Mouse (Mus musculus) embryonic facial prominence, embryonic 12.5 days (tissue): Measurements from ENCODE around the gene Dlgap1. TPM values are rescaled to one million over a fixed set of nuclear protein-coding genes. Genes with fewer than 3 reads are reported as not detected.
"Not testable (repeated sequence)": the region's sequence is repeated elsewhere in the genome, so short reads cannot be mapped to it uniquely, and the experiment has no call there.

ENCODE experiments used
- ATAC-seq: fragments of 200-750 bp; cut with Nextera tagmentation; 2 replicates; pipeline ENCODE4 v1.8.0; 2017; ENCODE audit not compliant: insufficient number of reproducible peaks, insufficient read depth, low FRiP score, low TSS enrichment
- H3K27ac ChIP-seq: fragments of 300-500 bp; sonication (generic); 2 replicates; pipeline ENCODE4 v1.5.1; 2016; ENCODE audit warnings: mild to moderate bottlenecking
- H3K27me3 ChIP-seq: fragments of 300-500 bp; sonication (generic); 2 replicates; pipeline ENCODE4 v1.6.1; 2016; ENCODE audit warnings: mild to moderate bottlenecking, moderate library complexity
- H3K36me3 ChIP-seq: fragments of 300-500 bp; sonication (generic); 2 replicates; pipeline ENCODE4 v1.6.1; 2016; ENCODE audit warnings: mild to moderate bottlenecking
- H3K4me1 ChIP-seq: fragments of 300-500 bp; sonication (generic); 2 replicates; pipeline ENCODE4 v1.6.1; 2016
- H3K4me2 ChIP-seq: fragments of 300-500 bp; sonication (generic); replicated peaks from 2 replicates; pipeline ENCODE4 v1.6.1; 2016; ENCODE audit warnings: mild to moderate bottlenecking, moderate library complexity
- H3K4me3 ChIP-seq: fragments of 300-500 bp; sonication (generic); 2 replicates; pipeline ENCODE4 v1.5.1; 2016; ENCODE audit warnings: mild to moderate bottlenecking
- H3K9ac ChIP-seq: fragments of 300-500 bp; sonication (generic); 2 replicates; pipeline ENCODE4 v1.6.1; 2016; ENCODE audit warnings: mild to moderate bottlenecking, moderate library complexity
- H3K9me3 ChIP-seq: fragments of 300-500 bp; sonication (generic); 2 replicates; pipeline ENCODE4 v1.6.1; 2016; ENCODE audit warnings: mild to moderate bottlenecking, moderate library complexity
- WGBS: fragments of 180-500 bp; shearing (Covaris S2); methylation state at CpG from one replicate; pipeline ENCODE4 v1.1.7; 2016; 5-methylcytosine and 5-hydroxymethylcytosine counted together
- polyA plus RNA-seq: library from polyadenylated mRNA; unstranded; fragments of >200 nt; fragmentation: Nextera tagmentation; extraction: Ambion mirVana; gene quantifications from 2 replicates; pipeline ENCODE4 v1.2.1, GENCODE M21; 2016

Dlgap1 gene
- polyA plus RNA-seq, 1 experiment from 2014 or later: 6.0 TPM

- no peaks in the 10 kb centered on the region for H3K9me3 ChIP-seq
- no peak overlapping the region for H3K4me3 ChIP-seq
- ATAC-seq: no peak
- H3K36me3 ChIP-seq: no peaks in the 10 kb centered on the region
- H3K4me2 ChIP-seq: no peak overlapping the region
- H3K27me3 ChIP-seq: no peaks in the 10 kb centered on the region
- no peak overlapping the region for H3K9ac ChIP-seq
- 92% methylated on average over 4 of the region's 4 CpGs for WGBS
- H3K4me1 ChIP-seq: no peaks in the 10 kb centered on the region
- H3K27ac ChIP-seq: no peak overlapping the region
These were observed 581.9 kb downstream of the Dlgap1 start for GRCm38 (mm10) chr17:70550793-70551192.

GRCm38 (mm10) chr17:70561547-70561946 lies 592.7 kb downstream of the Dlgap1 start:
- Histone ChIP-seq H3K4me3 (no peak overlapping the region), H3K4me1 (no peaks in the 10 kb centered on the region), H3K4me2 (0 out of 2 replicates have a peak overlapping the region, but pooled peaks have one; percentile 13), H3K9me3 (no peaks in the 10 kb centered on the region), H3K36me3 (no peaks in the 10 kb centered on the region), H3K27ac (no peak overlapping the region), H3K27me3 (no peaks in the 10 kb centered on the region), H3K9ac (no peak overlapping the region)
- WGBS: 40% methylated on average over 7 of the region's 7 CpGs
- ATAC-seq: no peak

- H3K4me1 ChIP-seq: no peaks in the 10 kb centered on the region
- no peak overlapping the region for H3K4me2 ChIP-seq
- no peaks in the 10 kb centered on the region for H3K27me3 ChIP-seq
- H3K27ac ChIP-seq: no peak overlapping the region
- no peak overlapping the region for H3K9ac ChIP-seq
- ATAC-seq: no peak
- no peaks in the 10 kb centered on the region for H3K36me3 ChIP-seq
- WGBS: 88% methylated on average over 5 of the region's 5 CpGs
- no peak overlapping the region for H3K4me3 ChIP-seq
- no peaks in the 10 kb centered on the region for H3K9me3 ChIP-seq
These were observed 602.0 kb downstream of the Dlgap1 start for GRCm38 (mm10) chr17:70570848-70571247.

GRCm38 (mm10) chr17:70583042-70583441 lies 614.2 kb downstream of the Dlgap1 start:
- H3K27ac ChIP-seq: no peak overlapping the region
- H3K4me1 ChIP-seq: no peaks in the 10 kb centered on the region
- WGBS: 66% methylated on average over 8 of the region's 8 CpGs
- no peak overlapping the region for H3K9ac ChIP-seq
- no peak overlapping the region for H3K4me2 ChIP-seq
- H3K4me3 ChIP-seq: no peak overlapping the region
- no peak for ATAC-seq
- H3K27me3 ChIP-seq: no peaks in the 10 kb centered on the region
- H3K9me3 ChIP-seq: no peaks in the 10 kb centered on the region
- no peaks in the 10 kb centered on the region for H3K36me3 ChIP-seq

- Histone ChIP-seq H3K27ac (no peak overlapping the region), H3K36me3 (no peaks in the 10 kb centered on the region), H3K9me3 (no peaks in the 10 kb centered on the region), H3K9ac (no peak overlapping the region), H3K4me1 (no peaks in the 10 kb centered on the region), H3K4me3 (no peak overlapping the region), H3K4me2 (no peak overlapping the region), H3K27me3 (no peaks in the 10 kb centered on the region)
- WGBS: 83% methylated on average over 13 of the region's 13 CpGs
- ATAC-seq: no peak
These were observed 618.0 kb downstream of the Dlgap1 start for GRCm38 (mm10) chr17:70586735-70587425.

GRCm38 (mm10) chr17:70587975-70588630 lies 619.2 kb downstream of the Dlgap1 start:
- 61% methylated on average over 2 of the region's 4 CpGs for WGBS
- not testable (repeated sequence) for H3K9me3 ChIP-seq, H3K27me3 ChIP-seq, H3K4me3 ChIP-seq, H3K27ac ChIP-seq, H3K36me3 ChIP-seq, ATAC-seq, H3K9ac ChIP-seq, H3K4me2 ChIP-seq, H3K4me1 ChIP-seq

GRCm38 (mm10) chr17:70588691-70589090 lies 619.8 kb downstream of the Dlgap1 start:
- no peaks in the 10 kb centered on the region for H3K36me3 ChIP-seq
- WGBS: 44% methylated on average over 6 of the region's 6 CpGs
- H3K27ac ChIP-seq: no peak overlapping the region
- no peaks in the 10 kb centered on the region for H3K27me3 ChIP-seq
- ATAC-seq: no peak
- no peak overlapping the region for H3K9ac ChIP-seq
- no peak overlapping the region for H3K4me3 ChIP-seq
- H3K4me2 ChIP-seq: no peak overlapping the region
- H3K9me3 ChIP-seq: no peaks in the 10 kb centered on the region
- H3K4me1 ChIP-seq: no peaks in the 10 kb centered on the region

- no peaks in the 10 kb centered on the region for H3K27me3 ChIP-seq
- no peak overlapping the region for H3K4me3 ChIP-seq
- ATAC-seq: no peak
- 53% methylated on average over 13 of the region's 13 CpGs for WGBS
- H3K36me3 ChIP-seq: no peaks in the 10 kb centered on the region
- no peaks in the 10 kb centered on the region for H3K4me1 ChIP-seq
- no peak overlapping the region for H3K27ac ChIP-seq
- H3K9me3 ChIP-seq: no peaks in the 10 kb centered on the region
- H3K4me2 ChIP-seq: no peak overlapping the region
- H3K9ac ChIP-seq: no peak overlapping the region
These were observed 620.3 kb downstream of the Dlgap1 start for GRCm38 (mm10) chr17:70589140-70589539.

GRCm38 (mm10) chr17:70590506-70590905 lies 621.6 kb downstream of the Dlgap1 start:
- no peak for ATAC-seq
- no peaks in the 10 kb centered on the region for H3K36me3 ChIP-seq

GRCm38 (mm10) chr17:70594277-70594676 lies 625.4 kb downstream of the Dlgap1 start:
- no peaks in the 10 kb centered on the region for H3K36me3 ChIP-seq
- no peak overlapping the region for H3K4me2 ChIP-seq
- H3K4me3 ChIP-seq: no peak overlapping the region
- H3K9ac ChIP-seq: no peak overlapping the region
- no peak overlapping the region for H3K27ac ChIP-seq
- ATAC-seq: no peak
- H3K27me3 ChIP-seq: no peaks in the 10 kb centered on the region
- 68% methylated on average over 1 of the region's 1 CpGs for WGBS
- H3K4me1 ChIP-seq: no peaks in the 10 kb centered on the region
- H3K9me3 ChIP-seq: no peaks in the 10 kb centered on the region

More at GRCm38 (mm10) chr17:70590506-70590905, 621.6 kb downstream of the Dlgap1 start:
- H3K9ac ChIP-seq: no peak overlapping the region
- WGBS: 66% methylated on average over 6 of the region's 6 CpGs
- no peak overlapping the region for H3K4me3 ChIP-seq
- no peaks in the 10 kb centered on the region for H3K9me3 ChIP-seq
- H3K4me2 ChIP-seq: no peak overlapping the region
- H3K4me1 ChIP-seq: no peaks in the 10 kb centered on the region
- no peaks in the 10 kb centered on the region for H3K27me3 ChIP-seq
- no peak overlapping the region for H3K27ac ChIP-seq

GRCm38 (mm10) chr17:70596326-70596725 lies 627.5 kb downstream of the Dlgap1 start:
- H3K4me1 ChIP-seq: no peaks in the 10 kb centered on the region
- ATAC-seq: no peak

GRCm38 (mm10) chr17:70600462-70600861 lies 631.6 kb downstream of the Dlgap1 start:
- Histone ChIP-seq H3K27ac (no peak overlapping the region), H3K36me3 (no peaks in the 10 kb centered on the region), H3K9ac (no peak overlapping the region), H3K4me2 (no peak overlapping the region), H3K9me3 (no peaks in the 10 kb centered on the region), H3K4me3 (no peak overlapping the region), H3K4me1 (no peaks in the 10 kb centered on the region), H3K27me3 (no peaks in the 10 kb centered on the region)
- ATAC-seq: no peak
- WGBS: 83% methylated on average over 6 of the region's 6 CpGs

More at GRCm38 (mm10) chr17:70596326-70596725, 627.5 kb downstream of the Dlgap1 start:
- H3K4me2 ChIP-seq: no peak overlapping the region
- H3K27me3 ChIP-seq: no peaks in the 10 kb centered on the region
- 98% methylated on average over 2 of the region's 2 CpGs for WGBS
- H3K9ac ChIP-seq: no peak overlapping the region
- H3K36me3 ChIP-seq: no peaks in the 10 kb centered on the region
- H3K9me3 ChIP-seq: no peaks in the 10 kb centered on the region
- no peak overlapping the region for H3K4me3 ChIP-seq
- H3K27ac ChIP-seq: no peak overlapping the region
